Mouse (Mus musculus) CH12.LX (cell line): Measurements from ENCODE around the gene Rgs9bp. TPM values are rescaled to one million over a fixed set of nuclear protein-coding genes. Genes with fewer than 3 reads are reported as not detected.

Experiments used
- DNase-seq: peaks from one replicate; pipeline ENCODE4 v3.0.0-alpha.2; 2013; ENCODE audit errors: extremely low read depth
- H3K27ac ChIP-seq: 2 replicates; pipeline ENCODE4 v1.5.1; 2012; ENCODE audit warnings: low read depth, mild to moderate bottlenecking, control low read depth, moderate library complexity; ENCODE audit not compliant: insufficient read depth
- H3K27me3 ChIP-seq: replicated peaks from 2 replicates; pipeline ENCODE3; 2012; ENCODE audit warnings: inconsistent platforms
- H3K36me3 ChIP-seq, 2 experiments: replicated peaks in 1 of 2; 2 replicates each; pipeline versions ENCODE3 to v1.6.1; 2012; ENCODE audit warnings: inconsistent platforms in 1 of 2, low read length in 1 of 2, mild to moderate bottlenecking in 1 of 2, mixed read lengths in 1 of 2, moderate library complexity in 1 of 2; ENCODE audit not compliant: control insufficient read depth in 1 of 2, insufficient read depth in 1 of 2
- H3K4me1 ChIP-seq, 2 experiments: 2 replicates each; pipeline ENCODE4 v1.6.1; 2012; ENCODE audit warnings: inconsistent platforms in 1 of 2, moderate library complexity in 1 of 2; ENCODE audit not compliant: insufficient read depth in 2 of 2, control insufficient read depth in 1 of 2
- H3K4me2 ChIP-seq: 2 replicates; pipeline ENCODE4 v1.6.1; 2012; ENCODE audit warnings: low read depth, mild to moderate bottlenecking, control low read depth; ENCODE audit not compliant: poor library complexity, insufficient read depth, severe bottlenecking
- H3K4me3 ChIP-seq, 3 experiments: fragments of 150-350 bp in 1 of 3; sonication (generic) in 1 of 3; replicated peaks in 1 of 3; 2 replicates each; pipeline versions ENCODE3 to v1.5.1; 2011 to 2012; ENCODE audit warnings: low read depth in 2 of 3, low read length in 2 of 3, mild to moderate bottlenecking in 2 of 3, moderate library complexity in 2 of 3, control low read depth in 1 of 3, improper control_type of control experiment in 1 of 3, inconsistent platforms in 1 of 3, mixed read lengths in 1 of 3; ENCODE audit not compliant: poor library complexity in 1 of 3
- H3K79me2 ChIP-seq: replicated peaks from 2 replicates; pipeline ENCODE4 v1.6.1; 2012; ENCODE audit warnings: mild to moderate bottlenecking, moderate library complexity; ENCODE audit not compliant: control insufficient read depth, poor library complexity, insufficient read depth, severe bottlenecking; ENCODE audit errors: extremely low read depth
- H3K9ac ChIP-seq: 2 replicates; pipeline ENCODE4 v1.6.1; 2012; ENCODE audit warnings: low read depth, mild to moderate bottlenecking, control low read depth, moderate library complexity; ENCODE audit not compliant: insufficient read depth
- H3K9me3 ChIP-seq: replicated peaks from 2 replicates; pipeline ENCODE3; 2012; ENCODE audit warnings: low read length, inconsistent platforms, mixed read lengths
- BHLHE40 ChIP-seq: IDR thresholded peaks from 2 replicates; pipeline ENCODE4 v1.6.1; 2011; ENCODE audit warnings: mild to moderate bottlenecking, low read depth, low read length, improper control_type of control experiment
- CHD2 ChIP-seq: IDR thresholded peaks from 2 replicates; pipeline ENCODE4 v1.6.1; 2011; ENCODE audit warnings: low read length, improper control_type of control experiment
- CTCF ChIP-seq, 2 experiments: IDR thresholded peaks in 1 of 2; conservative IDR thresholded peaks in 1 of 2; 2 replicates each; pipeline ENCODE4 v1.5.1; 2011 to 2012; ENCODE audit warnings: low read depth in 2 of 2, low read length in 2 of 2, improper control_type of control experiment in 1 of 2, inconsistent platforms in 1 of 2, mild to moderate bottlenecking in 1 of 2, moderate library complexity in 1 of 2
- ELF1 ChIP-seq: IDR thresholded peaks from 2 replicates; pipeline ENCODE4 v1.6.1; 2014; ENCODE audit warnings: low read depth, mild to moderate bottlenecking, inconsistent platforms, low read length, improper control_type of control experiment
- EP300 ChIP-seq: IDR thresholded peaks from 2 replicates; pipeline ENCODE4 v1.6.1; 2011; ENCODE audit warnings: low read length, improper control_type of control experiment
- HCFC1 ChIP-seq: IDR thresholded peaks from 2 replicates; pipeline ENCODE4 v1.6.1; 2012; ENCODE audit warnings: low read depth, mild to moderate bottlenecking, inconsistent platforms, low read length, improper control_type of control experiment
- IRF4 ChIP-seq: IDR thresholded peaks from 2 replicates; pipeline ENCODE4 v1.6.1; 2014; ENCODE audit warnings: low read depth, mild to moderate bottlenecking, inconsistent platforms, low read length, improper control_type of control experiment
- JUND ChIP-seq: conservative IDR thresholded peaks from 2 replicates; pipeline ENCODE4 v1.6.1; 2011; ENCODE audit warnings: low read depth, low read length, improper control_type of control experiment
- MAZ ChIP-seq: IDR thresholded peaks from 2 replicates; pipeline ENCODE4 v1.6.1; 2012; ENCODE audit warnings: low read depth, mild to moderate bottlenecking, inconsistent platforms, low read length, improper control_type of control experiment, moderate library complexity
- MEF2A ChIP-seq: IDR thresholded peaks from 2 replicates; pipeline ENCODE4 v1.6.1; 2014; ENCODE audit warnings: low read depth, mild to moderate bottlenecking, inconsistent platforms, low read length, improper control_type of control experiment, borderline replicate concordance
- MXI1 ChIP-seq: IDR thresholded peaks from 2 replicates; pipeline ENCODE4 v1.6.1; 2011; ENCODE audit warnings: mild to moderate bottlenecking, low read depth, low read length, improper control_type of control experiment
- MYC ChIP-seq: IDR thresholded peaks from 2 replicates; pipeline ENCODE4 v1.6.1; 2011; ENCODE audit warnings: low read depth, mild to moderate bottlenecking, improper control_type of control experiment, low read length
- NRF1 ChIP-seq: IDR thresholded peaks from 2 replicates; pipeline ENCODE4 v1.6.1; 2014; ENCODE audit warnings: low read depth, mild to moderate bottlenecking, inconsistent platforms, low read length, improper control_type of control experiment, moderate library complexity
- PAX5 ChIP-seq: IDR thresholded peaks from 2 replicates; pipeline ENCODE4 v1.6.1; 2012; ENCODE audit warnings: low read length, inconsistent platforms, mixed read lengths
- POLR2A ChIP-seq: IDR thresholded peaks from 2 replicates; pipeline ENCODE4 v1.6.1; 2011; ENCODE audit warnings: low read depth, mild to moderate bottlenecking, improper control_type of control experiment, low read length
- POLR2AphosphoS2 ChIP-seq: IDR thresholded peaks from 2 replicates; pipeline ENCODE4 v1.6.1; 2011; ENCODE audit warnings: low read depth, low read length, improper control_type of control experiment
- RAD21 ChIP-seq: IDR thresholded peaks from 2 replicates; pipeline ENCODE4 v1.6.1; 2011; ENCODE audit warnings: low read depth, mild to moderate bottlenecking, low read length, improper control_type of control experiment, moderate library complexity
- RCOR1 ChIP-seq: conservative IDR thresholded peaks from 2 replicates; pipeline ENCODE4 v1.6.1; 2012; ENCODE audit warnings: low read depth, mild to moderate bottlenecking, inconsistent platforms, low read length, improper control_type of control experiment
- SIN3A ChIP-seq: IDR thresholded peaks from 2 replicates; pipeline ENCODE4 v1.6.1; 2012; ENCODE audit warnings: low read length, improper control_type of control experiment, inconsistent platforms
- SMC3 ChIP-seq: IDR thresholded peaks from 2 replicates; pipeline ENCODE4 v1.6.1; 2011; ENCODE audit warnings: low read depth, low read length, improper control_type of control experiment
- TCF12 ChIP-seq: IDR thresholded peaks from 2 replicates; pipeline ENCODE4 v1.6.1; 2014; ENCODE audit warnings: low read depth, mild to moderate bottlenecking, inconsistent platforms, low read length, improper control_type of control experiment
- UBTF ChIP-seq: IDR thresholded peaks from 2 replicates; pipeline ENCODE4 v1.6.1; 2012; ENCODE audit warnings: low read depth, mild to moderate bottlenecking, inconsistent platforms, low read length, improper control_type of control experiment, moderate library complexity
- USF1 ChIP-seq: IDR thresholded peaks from 2 replicates; pipeline ENCODE4 v1.6.1; 2014; ENCODE audit warnings: low read depth, mild to moderate bottlenecking, inconsistent platforms, low read length, improper control_type of control experiment
- ZC3H11A ChIP-seq: IDR thresholded peaks from 2 replicates; pipeline ENCODE4 v1.6.1; 2012; ENCODE audit warnings: low read depth, mild to moderate bottlenecking, inconsistent platforms, low read length, improper control_type of control experiment
- ZNF384 ChIP-seq: IDR thresholded peaks from 2 replicates; pipeline ENCODE4 v1.6.1; 2012; ENCODE audit warnings: low read depth, low read length, improper control_type of control experiment, inconsistent platforms
- dilution Hi-C: fragments of 300-500 bp; cut with MboI; formaldehyde crosslinking; loops from 2 replicates; pipeline ENCODE4 v1.14.3; 2020; ENCODE audit warnings: low sequenced_read_pairs; ENCODE audit not compliant: extremely low pct_unique_long_range_greater_than_20kb, extremely low pct_ligation_motif_present
- in situ Hi-C: fragments of 300-500 bp; cut with MboI; formaldehyde crosslinking; loops from 3 replicates; pipeline ENCODE4 v1.14.3; 2019; ENCODE audit warnings: low sequenced_read_pairs, low pct_ligation_motif_present, low pct_unique_long_range_greater_than_20kb, mixed read lengths
- polyA plus RNA-seq: library from polyadenylated mRNA; unstranded; fragments of >175 nt; gene quantifications from 2 replicates; pipeline ENCODE4 v1.2.1, GENCODE M21; 2012; ENCODE audit warnings: low read depth; ENCODE audit not compliant: insufficient read length
- total RNA-seq, 2 experiments: library from RNA; depleted of rRNA; stranded (reverse); fragments of 300-350 nt in 1 of 2; fragments of >200 nt in 1 of 2; gene quantifications; 2 replicates each; pipeline ENCODE4 v1.2.3; 2012 to 2014

The Rgs9bp gene
- total and polyA plus RNA-seq, 3 experiments, result 0.05 to 0.21 (median 0.06) TPM

DNA sequence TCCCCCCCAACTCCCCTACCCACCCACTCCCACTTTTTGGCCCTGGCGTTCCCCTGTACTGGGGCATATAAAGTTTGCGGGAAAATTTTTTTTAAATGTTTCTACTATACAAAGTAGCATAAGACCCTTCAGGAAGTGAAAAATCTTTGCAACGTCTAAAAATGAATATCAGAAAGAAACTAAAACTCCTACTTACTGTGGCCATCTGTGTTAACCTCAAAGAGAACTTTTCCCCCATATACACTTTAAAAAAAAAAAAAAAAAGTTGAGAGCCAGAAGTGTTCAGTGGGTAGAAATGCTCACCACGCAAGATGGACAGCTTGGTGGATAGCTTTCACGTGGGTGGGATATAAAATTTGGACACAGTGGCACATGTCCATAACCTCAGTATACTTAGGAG, 17.4 kb upstream of the Rgs9bp start:
- Histone ChIP-seq H3K9ac (0 out of 2 replicates have a peak overlapping the region, but pooled peaks have one; percentile 34), H3K79me2 (no peaks in the 10 kb centered on the region), H3K36me3 (peaks cover 35 to 78% of the 10 kb centered on the region in 2 experiments), H3K4me3 (no peak overlapping the region), H3K4me2 (no peak overlapping the region), H3K27ac (peak overlapping the region; percentile 81; the same call in 1 of the 2 replicates), H3K4me1 (peaks cover 14 to 28% of the 10 kb centered on the region in 2 experiments; a peak in 3 of 4 replicates), H3K9me3 (peaks cover 4% of the 10 kb centered on the region), H3K27me3 (no peaks in the 10 kb centered on the region)
- TF ChIP-seq RCOR1 (no peak), MYC (no peak), ZNF384 (peak; percentile 91), CHD2 (no peak), RAD21 (no peak), MAZ (no peak), POLR2A (no peak), TCF12 (0 out of 2 replicates have a peak, but pooled peaks have one; percentile 23), CTCF (conservative IDR thresholded peaks at IDR 0.05 in 1 of 2, IDR thresholded peaks at IDR 0.05 in 1 of 2; ENCODE audit: low read depth in 2 of 2, low read length in 2 of 2) (no peak), NRF1 (no peak), SIN3A (no peak), BHLHE40 (no peak), ZC3H11A (no peak), HCFC1 (no peak), SMC3 (no peak), PAX5 (no peak), IRF4 (peak; percentile 5; the same call in 1 of the 2 replicates), USF1 (no peak), EP300 (peak; percentile 15; the same call in 1 of the 2 replicates), POLR2AphosphoS2 (no peak), MXI1 (no peak), ELF1 (no peak), JUND (no peak), MEF2A (peak; percentile 6; the same call in 1 of the 2 replicates), UBTF (no peak)
- in situ Hi-C loops, result no loop called here
- DNase-seq, result no peak
- dilution Hi-C loops, result no loop called here
